Mouse (Mus musculus): ENCODE measurements around the gene Dysf.

GRCm38 (mm10) chr6:84044679-84045078 lies 36.3 kb downstream of the Dysf start:
- TF ChIP-seq CTCF (IDR thresholded peaks at IDR 0.05 in 2 of 3, conservative IDR thresholded peaks at IDR 0.05 in 1 of 3; ENCODE audit: control insufficient read depth in 1 of 3, insufficient read depth in 1 of 3, low read depth in 2 of 3, low read length in 3 of 3, poor library complexity in 1 of 3, severe bottlenecking in 1 of 3) (no peak), ELF1 (IDR thresholded peaks at IDR 0.05; ENCODE audit: low read depth, low read length) (no peak), UBTF (IDR thresholded peaks at IDR 0.05; ENCODE audit: borderline replicate concordance, insufficient read depth, low read depth, low read length) (no peak), RAD21 (IDR thresholded peaks at IDR 0.05; ENCODE audit: low read depth, low read length) (no peak), ZC3H11A (IDR thresholded peaks at IDR 0.05; ENCODE audit: low read depth, low read length) (no peak), KAT2A (conservative IDR thresholded peaks at IDR 0.05; ENCODE audit: low read depth, low read length) (no peak), MXI1 (IDR thresholded peaks at IDR 0.05; ENCODE audit: low read depth, low read length) (no peak), USF2 (IDR thresholded peaks at IDR 0.05; ENCODE audit: borderline replicate concordance in 1 of 2, insufficient read depth in 1 of 2, low read depth in 1 of 2, low read length in 2 of 2) (no peak), MYC (IDR thresholded peaks at IDR 0.05; ENCODE audit: low read depth, low read length) (no peak), POLR2A (IDR thresholded peaks at IDR 0.05; ENCODE audit: control insufficient read depth in 1 of 2, insufficient read depth in 1 of 2, low read depth in 1 of 2, low read length in 2 of 2, poor library complexity in 1 of 2) (no peak), MAFK (IDR thresholded peaks at IDR 0.05; ENCODE audit: borderline replicate concordance, low read depth, low read length) (no peak), USF1 (IDR thresholded peaks at IDR 0.05; ENCODE audit: low read depth, low read length) (no peak), ZMIZ1 (IDR thresholded peaks at IDR 0.05; ENCODE audit: low read depth, low read length) (no peak)
